Mouse (Mus musculus): ENCODE measurements at regions not wholly inside any gene's neighbourhood (a gene's known extent, or its start where the extent isn't known, plus 50 kb on each side); places are given as distances from the start of the nearest gene placed in this dataset.

DNA sequence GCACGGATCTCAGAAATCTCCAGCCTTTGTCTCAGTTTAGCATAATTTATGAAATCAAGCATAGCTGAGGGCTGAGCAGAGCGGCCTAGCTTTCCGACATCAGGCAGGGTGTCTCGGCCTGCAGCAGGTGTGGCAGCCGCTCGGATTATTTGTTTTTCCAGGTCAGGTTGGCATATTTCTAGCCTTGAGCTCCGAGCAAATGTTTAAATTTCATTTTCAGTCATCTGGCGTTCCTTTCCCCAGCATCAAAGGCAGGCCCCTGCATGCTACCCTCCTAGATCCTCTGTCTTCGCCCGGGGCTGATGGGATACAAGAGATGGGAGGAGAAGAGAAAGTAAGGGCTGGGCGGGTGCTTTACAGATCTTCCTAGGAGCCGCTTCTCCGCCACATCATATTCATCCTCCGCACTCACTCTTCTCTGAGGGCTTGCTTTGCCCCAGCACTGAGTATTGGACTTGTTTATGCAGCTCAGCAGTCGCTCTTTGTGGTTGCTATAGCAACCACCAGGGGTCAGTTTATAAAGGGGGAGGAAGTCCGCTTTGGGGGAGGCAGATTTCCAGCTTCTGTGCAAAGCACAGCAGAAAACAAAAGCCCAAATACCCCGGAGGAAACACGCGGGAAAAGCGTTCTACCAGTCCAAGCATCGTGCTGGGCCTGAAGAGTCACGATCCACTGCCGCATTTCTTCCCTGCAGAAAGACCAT lies 169.0 kb downstream of the Ly86 start:
- peaks cover 25% of the 10 kb centered on the region for H3K4me1 ChIP-seq
- no peaks in the 10 kb centered on the region for H3K9me3 ChIP-seq
- no peaks in the 10 kb centered on the region for H3K36me3 ChIP-seq
- peak overlapping the region; percentile 82 for H3K27ac ChIP-seq
- peak overlapping the region; percentile 12; the same call in 1 of the 2 replicates for H3K4me3 ChIP-seq
- H3K27me3 ChIP-seq: no peaks in the 10 kb centered on the region
- WGBS: 6% methylated on average over 23 of the region's 23 CpGs
- peak; percentile 32 for ATAC-seq (ENCODE audit: insufficient number of reproducible peaks, insufficient read depth, low FRiP score, low TSS enrichment, low read depth)
- peak overlapping the region; percentile 49 for H3K4me2 ChIP-seq
- peak overlapping the region; percentile 17; the same call in 1 of the 2 replicates for H3K9ac ChIP-seq

DNA sequence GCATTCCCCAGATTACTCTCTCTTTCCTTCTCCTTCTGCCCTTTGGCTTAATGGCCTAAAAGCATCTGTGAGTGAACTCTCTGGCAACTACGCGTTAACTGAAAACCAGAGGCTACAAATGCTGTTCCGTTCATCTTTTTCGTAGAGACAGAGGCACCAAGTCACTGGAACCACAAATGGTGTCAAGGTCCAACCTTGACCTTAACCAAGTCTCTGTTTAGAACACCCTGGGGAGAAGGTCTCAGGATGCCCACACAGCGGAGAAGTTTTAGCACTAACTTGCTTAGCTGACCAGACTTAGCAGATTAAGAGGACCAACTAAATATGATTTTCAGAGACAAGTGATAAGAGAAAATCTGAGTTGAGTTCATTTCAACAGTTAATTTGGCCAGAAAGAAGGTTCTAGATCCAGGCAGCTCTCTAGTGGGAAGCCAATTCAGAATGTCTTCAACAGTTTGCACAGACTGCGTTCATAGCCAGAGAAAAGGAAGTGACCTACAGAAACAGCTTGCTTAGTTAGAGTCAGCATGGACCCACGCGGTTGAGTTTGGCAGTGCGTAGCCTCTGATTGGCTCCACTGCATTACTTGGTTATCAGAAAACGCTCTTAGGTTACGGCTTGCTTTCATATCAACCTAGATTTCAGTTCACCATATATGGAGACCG lies 169.8 kb downstream of the Ly86 start:
- peaks cover 19% of the 10 kb centered on the region for H3K4me1 ChIP-seq
- H3K9me3 ChIP-seq: no peaks in the 10 kb centered on the region
- WGBS: 72% methylated on average over 12 of the region's 12 CpGs
- no peak for ATAC-seq (ENCODE audit: insufficient number of reproducible peaks, insufficient read depth, low FRiP score, low TSS enrichment, low read depth)
- H3K4me3 ChIP-seq: no peak overlapping the region
- no peaks in the 10 kb centered on the region for H3K27me3 ChIP-seq
- peak overlapping the region; percentile 17; the same call in 1 of the 2 replicates for H3K9ac ChIP-seq
- peak overlapping the region; percentile 49 for H3K4me2 ChIP-seq
- no peaks in the 10 kb centered on the region for H3K36me3 ChIP-seq
- H3K27ac ChIP-seq: peak overlapping the region; percentile 82

DNA sequence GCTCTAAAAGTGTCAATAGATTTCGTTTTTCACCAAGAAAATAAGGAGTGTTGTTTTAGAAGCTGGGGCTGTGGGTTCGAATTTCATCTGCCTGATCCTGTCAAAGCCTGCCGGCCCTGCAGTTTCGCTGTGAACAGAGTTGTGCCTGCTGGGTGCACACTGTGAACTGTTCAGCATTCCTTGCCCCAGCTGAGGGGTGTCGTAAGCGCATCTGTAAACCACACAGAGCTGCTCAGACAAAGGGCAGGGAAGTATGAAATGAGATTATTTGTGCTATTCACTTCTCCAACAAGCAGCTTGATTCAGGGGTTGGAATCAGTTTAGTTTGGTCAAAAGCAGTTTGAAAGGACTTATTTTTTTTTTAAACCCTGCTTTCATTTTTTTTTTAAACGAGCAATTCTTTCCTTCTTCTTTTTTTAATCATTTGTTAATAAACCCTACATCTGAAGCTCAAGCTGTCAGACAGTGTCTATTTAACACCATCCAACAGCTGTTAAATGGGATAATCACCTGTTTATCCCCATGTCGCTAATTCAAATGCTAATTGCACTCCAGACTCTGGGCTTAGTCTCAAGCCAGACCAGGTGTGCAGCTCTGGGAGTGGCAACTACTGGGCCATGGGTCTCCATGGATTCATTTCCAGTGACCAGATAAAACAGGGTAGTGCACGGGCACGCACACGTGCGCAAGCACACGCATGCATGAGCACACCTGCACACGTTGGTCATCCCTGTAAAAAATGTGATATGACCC lies 172.2 kb downstream of the Ly86 start:
- Histone ChIP-seq H3K9me3 (no peaks in the 10 kb centered on the region), H3K27ac (no peak overlapping the region; the same call in 1 of the 2 replicates), H3K4me1 (peaks cover 19% of the 10 kb centered on the region), H3K36me3 (no peaks in the 10 kb centered on the region), H3K9ac (no peak overlapping the region), H3K4me2 (no peak overlapping the region), H3K27me3 (no peaks in the 10 kb centered on the region), H3K4me3 (no peak overlapping the region)
- peak; percentile 74; the same call in 1 of the 2 replicates for ATAC-seq (ENCODE audit: insufficient number of reproducible peaks, insufficient read depth, low FRiP score, low TSS enrichment, low read depth)
- 41% methylated on average over 14 of the region's 14 CpGs for WGBS

GRCm38 (mm10) chr13:37519948-37520347 lies 174.9 kb downstream of the Ly86 start:
- peaks cover 7% of the 10 kb centered on the region; the same call in 1 of the 2 replicates for H3K4me1 ChIP-seq
- H3K4me3 ChIP-seq: no peak overlapping the region
- 74% methylated on average over 3 of the region's 3 CpGs for WGBS
- no peak for ATAC-seq (ENCODE audit: insufficient number of reproducible peaks, insufficient read depth, low FRiP score, low TSS enrichment, low read depth)
- no peak overlapping the region for H3K9ac ChIP-seq
- no peaks in the 10 kb centered on the region for H3K36me3 ChIP-seq
- no peaks in the 10 kb centered on the region for H3K27me3 ChIP-seq
- no peak overlapping the region for H3K4me2 ChIP-seq
- H3K9me3 ChIP-seq: no peaks in the 10 kb centered on the region
- H3K27ac ChIP-seq: no peak overlapping the region

DNA sequence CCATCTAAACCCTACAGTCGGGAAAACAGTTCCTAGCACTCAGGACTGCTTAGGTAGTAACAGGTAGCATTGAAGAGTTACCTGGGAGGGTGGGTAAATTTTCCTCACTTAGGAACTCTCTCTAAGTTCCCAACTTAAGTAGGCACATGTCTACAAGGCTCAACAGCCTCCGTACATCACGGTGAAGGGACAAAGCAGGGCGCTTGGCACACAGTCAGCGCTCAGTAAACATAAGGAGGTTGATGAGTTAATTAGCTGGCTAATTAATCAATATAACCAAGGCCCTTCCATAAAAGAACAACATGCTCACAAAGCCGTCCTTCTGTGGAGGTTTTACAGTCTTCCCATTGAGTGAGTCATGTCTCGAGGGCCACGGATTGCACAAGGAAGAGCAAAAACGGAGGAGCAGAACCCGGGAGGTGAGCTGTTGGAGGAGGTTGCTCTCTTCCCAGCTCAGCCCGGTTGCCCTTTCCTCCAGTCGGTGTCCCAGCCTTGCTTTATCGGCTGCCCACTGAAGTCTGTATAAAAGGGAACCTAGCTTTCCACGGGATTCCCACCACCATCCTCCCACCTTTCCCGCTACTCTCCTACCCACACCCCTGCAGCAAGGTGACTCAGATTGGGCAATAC lies 180.2 kb downstream of the Ly86 start:
- Histone ChIP-seq H3K36me3 (no peaks in the 10 kb centered on the region), H3K9ac (no peak overlapping the region), H3K9me3 (no peaks in the 10 kb centered on the region), H3K27ac (no peak overlapping the region), H3K4me1 (peaks cover 19% of the 10 kb centered on the region), H3K27me3 (no peaks in the 10 kb centered on the region; the same call in 1 of the 2 replicates), H3K4me2 (no peak overlapping the region), H3K4me3 (no peak overlapping the region)
- 90% methylated on average over 15 of the region's 15 CpGs for WGBS
- no peak for ATAC-seq (ENCODE audit: insufficient number of reproducible peaks, insufficient read depth, low FRiP score, low TSS enrichment, low read depth)

- Histone ChIP-seq H3K27ac (no peak overlapping the region), H3K9me3 (no peaks in the 10 kb centered on the region), H3K4me1 (peaks cover 19% of the 10 kb centered on the region), H3K27me3 (no peaks in the 10 kb centered on the region; the same call in 1 of the 2 replicates), H3K4me3 (no peak overlapping the region), H3K4me2 (no peak overlapping the region), H3K9ac (no peak overlapping the region), H3K36me3 (no peaks in the 10 kb centered on the region)
- 82% methylated on average over 8 of the region's 8 CpGs for WGBS
- ATAC-seq (ENCODE audit: insufficient number of reproducible peaks, insufficient read depth, low FRiP score, low TSS enrichment, low read depth): no peak
Observed at GRCm38 (mm10) chr13:37526102-37526501, 181.1 kb downstream of the Ly86 start.

DNA sequence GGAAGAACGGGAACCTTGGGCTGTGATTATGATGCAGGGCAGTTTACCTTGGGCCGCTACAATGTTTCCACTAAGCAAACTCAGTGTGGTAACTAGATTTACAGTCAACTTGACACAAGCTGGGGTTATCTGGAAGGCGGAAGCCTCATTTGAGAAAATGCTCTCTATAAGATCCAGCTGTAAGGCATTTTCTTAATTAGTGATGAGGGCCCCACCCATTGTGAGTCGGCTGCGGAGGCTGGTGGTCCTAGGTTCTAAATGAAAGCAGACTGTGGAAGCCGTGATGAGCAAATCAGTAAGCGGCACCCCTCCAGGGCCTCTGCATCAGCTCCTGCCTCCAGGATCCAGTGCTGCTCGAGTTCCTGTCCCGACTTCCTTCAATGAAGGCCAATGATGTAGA lies 183.4 kb downstream of the Ly86 start:
- ATAC-seq (ENCODE audit: insufficient number of reproducible peaks, insufficient read depth, low FRiP score, low TSS enrichment, low read depth): 0 out of 2 replicates have a peak, but pooled peaks have one; percentile 48
- H3K9ac ChIP-seq: no peak overlapping the region
- 0 out of 2 replicates have a peak overlapping the region, but pooled peaks have one; percentile 7 for H3K27ac ChIP-seq
- H3K4me1 ChIP-seq: peaks cover 27% of the 10 kb centered on the region
- H3K9me3 ChIP-seq: no peaks in the 10 kb centered on the region
- H3K4me3 ChIP-seq: no peak overlapping the region
- no peaks in the 10 kb centered on the region for H3K36me3 ChIP-seq
- WGBS: 14% methylated on average over 9 of the region's 9 CpGs
- no peak overlapping the region for H3K4me2 ChIP-seq
- H3K27me3 ChIP-seq: no peaks in the 10 kb centered on the region; the same call in 1 of the 2 replicates

DNA sequence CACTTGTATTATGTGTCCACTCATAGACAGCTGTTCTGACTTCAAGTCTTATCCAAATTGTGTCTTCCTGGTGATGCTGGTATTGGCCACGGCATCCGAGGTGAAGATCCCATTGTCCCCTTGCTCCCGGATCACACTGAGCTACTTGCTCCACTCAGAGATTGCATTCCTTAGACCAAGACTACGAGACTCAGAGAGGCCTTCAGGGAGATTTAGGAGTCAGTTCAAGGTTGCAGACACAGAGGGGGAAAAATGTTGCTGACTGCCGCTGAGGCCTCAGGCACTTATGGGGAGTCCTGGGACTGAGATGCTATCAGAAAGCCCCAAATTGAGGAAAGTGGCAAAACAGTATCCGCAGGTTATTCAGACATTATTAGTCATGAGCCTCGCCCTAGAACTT lies 183.9 kb downstream of the Ly86 start:
- WGBS: 41% methylated on average over 7 of the region's 7 CpGs
- Histone ChIP-seq H3K4me3 (no peak overlapping the region), H3K27ac (peak overlapping the region; percentile 7; the same call in 1 of the 2 replicates), H3K9me3 (no peaks in the 10 kb centered on the region), H3K4me1 (peaks cover 27% of the 10 kb centered on the region), H3K9ac (no peak overlapping the region), H3K36me3 (no peaks in the 10 kb centered on the region), H3K27me3 (no peaks in the 10 kb centered on the region; the same call in 1 of the 2 replicates), H3K4me2 (no peak overlapping the region)
- no peak for ATAC-seq (ENCODE audit: insufficient number of reproducible peaks, insufficient read depth, low FRiP score, low TSS enrichment, low read depth)

GRCm38 (mm10) chr13:37531512-37532183 lies 186.6 kb downstream of the Ly86 start:
- no peak for ATAC-seq (ENCODE audit: insufficient number of reproducible peaks, insufficient read depth, low FRiP score, low TSS enrichment, low read depth)
- WGBS: 51% methylated on average over 8 of the region's 8 CpGs

GRCm38 (mm10) chr13:37532596-37533170 lies 187.7 kb downstream of the Ly86 start:
- Histone ChIP-seq H3K9me3 (no peaks in the 10 kb centered on the region), H3K27ac (no peak overlapping the region), H3K36me3 (no peaks in the 10 kb centered on the region), H3K9ac (no peak overlapping the region), H3K4me2 (no peak overlapping the region), H3K27me3 (no peaks in the 10 kb centered on the region), H3K4me3 (no peak overlapping the region), H3K4me1 (peaks cover 22% of the 10 kb centered on the region)
- 81% methylated on average over 7 of the region's 7 CpGs for WGBS
- ATAC-seq (ENCODE audit: insufficient number of reproducible peaks, insufficient read depth, low FRiP score, low TSS enrichment, low read depth): no peak

More at GRCm38 (mm10) chr13:37531512-37532183, 186.6 kb downstream of the Ly86 start:
- Histone ChIP-seq H3K9ac (no peak overlapping the region), H3K4me3 (no peak overlapping the region), H3K36me3 (no peaks in the 10 kb centered on the region), H3K4me1 (peaks cover 27% of the 10 kb centered on the region), H3K4me2 (no peak overlapping the region), H3K27ac (no peak overlapping the region), H3K27me3 (no peaks in the 10 kb centered on the region), H3K9me3 (no peaks in the 10 kb centered on the region)
